ENCODE assay signal across 24 mouse cellular contexts in genomic region chr10:98043873-98044272, GRCm38 (mm10).
A peak's percentile ranks its signal among the peaks of the same experiment; 100 is the strongest.
DNase-seq lines count a peak whose midpoint lies in the region; ATAC-seq and TF ChIP-seq lines count a peak whose summit lies in the region.
"Had no signal": no experiment of that assay in that cellular context is flagged by ENCODE, and none has a peak within 500 bp of the region (broad histone marks: within the 10 kb centered on the region; RNA-seq: fewer than 3 reads in every experiment).

No protein-coding gene starts in this region.

- no peaks in the 10 kb centered on the region for H3K9me3 ChIP-seq in embryonic facial prominence, embryonic 14.5 days (ENCODE audit: control insufficient read depth, low read length)
- H3K9me3 ChIP-seq in embryonic facial prominence, embryonic 10.5 days = no peaks in the 10 kb centered on the region
- H3K9me3 ChIP-seq in intestine, embryonic 16.5 days (ENCODE audit: control insufficient read depth, low read length) = no peaks in the 10 kb centered on the region
- no peaks in the 10 kb centered on the region for H3K9me3 ChIP-seq in forebrain, embryonic 12.5 days
- H3K9me3 ChIP-seq: embryonic facial prominence, embryonic 12.5 days; embryonic facial prominence, embryonic 15.5 days; forebrain, embryonic 10.5 days; forebrain, embryonic 13.5 days had no signal

- H3K4me2 ChIP-seq in embryonic facial prominence, embryonic 14.5 days (ENCODE audit: low read depth, low read length) = no peak overlapping the region
- H3K4me2 ChIP-seq in intestine, embryonic 16.5 days (ENCODE audit: low read depth, low read length) = no peak overlapping the region
- H3K4me2 ChIP-seq in forebrain, embryonic 12.5 days = no peak overlapping the region
- H3K4me2 ChIP-seq: embryonic facial prominence, embryonic 12.5 days; embryonic facial prominence, embryonic 15.5 days; forebrain, embryonic 13.5 days; forebrain, embryonic 15.5 days had no signal

- no peaks in the 10 kb centered on the region for H3K36me3 ChIP-seq in embryonic facial prominence, embryonic 14.5 days (ENCODE audit: control insufficient read depth, insufficient read depth, low read length)
- H3K36me3 ChIP-seq in embryonic facial prominence, embryonic 10.5 days (replicated peaks) = no peaks in the 10 kb centered on the region
- no peaks in the 10 kb centered on the region for H3K36me3 ChIP-seq in intestine, embryonic 16.5 days (ENCODE audit: control insufficient read depth, insufficient read depth, low read length)
- no peaks in the 10 kb centered on the region for H3K36me3 ChIP-seq in small intestine, adult 2 months (ENCODE audit: control insufficient read depth, insufficient read depth, low read length)
- H3K36me3 ChIP-seq in forebrain, embryonic 12.5 days (replicated peaks) = no peaks in the 10 kb centered on the region
- H3K36me3 ChIP-seq: embryonic facial prominence, embryonic 12.5 days; embryonic facial prominence, embryonic 15.5 days; forebrain, embryonic 10.5 days; forebrain, embryonic 15.5 days had no signal

- no peak overlapping the region for H3K27ac ChIP-seq in embryonic facial prominence, embryonic 14.5 days (replicated peaks; ENCODE audit: low read depth, low read length)
- H3K27ac ChIP-seq in embryonic facial prominence, embryonic 10.5 days (replicated peaks) = no peak overlapping the region
- H3K27ac ChIP-seq in intestine, embryonic 16.5 days (ENCODE audit: low read length) = no peak overlapping the region
- peak overlapping the region; percentile 70; the same call in 1 of the 2 replicates for H3K27ac ChIP-seq in small intestine, adult 2 months (ENCODE audit: insufficient read depth, low read depth, low read length)
- no peak overlapping the region for H3K27ac ChIP-seq in forebrain, embryonic 12.5 days
- H3K27ac ChIP-seq: embryonic facial prominence, embryonic 12.5 days; embryonic facial prominence, embryonic 15.5 days; forebrain, embryonic 10.5 days; forebrain, embryonic 13.5 days; forebrain, embryonic 15.5 days had no signal

- no peaks in the 10 kb centered on the region for H3K4me1 ChIP-seq in embryonic facial prominence, embryonic 14.5 days (ENCODE audit: control insufficient read depth, insufficient read depth, low read length)
- no peaks in the 10 kb centered on the region for H3K4me1 ChIP-seq in embryonic facial prominence, embryonic 10.5 days
- H3K4me1 ChIP-seq in intestine, embryonic 16.5 days (ENCODE audit: control insufficient read depth, insufficient read depth, low read length) = no peaks in the 10 kb centered on the region
- peaks cover 3% of the 10 kb centered on the region; the same call in 1 of the 2 replicates for H3K4me1 ChIP-seq in small intestine, adult 2 months (ENCODE audit: control insufficient read depth, insufficient read depth, insufficient read length, low read length)
- H3K4me1 ChIP-seq in forebrain, embryonic 12.5 days = no peaks in the 10 kb centered on the region
- H3K4me1 ChIP-seq: embryonic facial prominence, embryonic 12.5 days; embryonic facial prominence, embryonic 15.5 days; forebrain, embryonic 10.5 days; forebrain, embryonic 13.5 days; forebrain, embryonic 15.5 days had no signal

- TF ChIP-seq POLR2A in small intestine, adult 2 months (IDR thresholded peaks at IDR 0.05; ENCODE audit: low read depth, low read length) = no peak

- TF ChIP-seq CTCF in small intestine, adult 2 months (IDR thresholded peaks at IDR 0.05; ENCODE audit: extremely low read depth, insufficient read length, insufficient replicate concordance, low read depth, low read length) = no peak

- H3K9ac ChIP-seq in embryonic facial prominence, embryonic 14.5 days (ENCODE audit: low read depth, low read length) = no peak overlapping the region
- no peak overlapping the region for H3K9ac ChIP-seq in intestine, embryonic 16.5 days (ENCODE audit: low read depth, low read length)
- no peak overlapping the region for H3K9ac ChIP-seq in forebrain, embryonic 12.5 days
- H3K9ac ChIP-seq: embryonic facial prominence, embryonic 12.5 days; embryonic facial prominence, embryonic 15.5 days; forebrain, embryonic 13.5 days; forebrain, embryonic 15.5 days; forebrain, postnatal 0 days had no signal

- H3K27me3 ChIP-seq in embryonic facial prominence, embryonic 14.5 days (replicated peaks; ENCODE audit: control insufficient read depth, insufficient read depth, low read length) = no peaks in the 10 kb centered on the region
- H3K27me3 ChIP-seq in embryonic facial prominence, embryonic 10.5 days (replicated peaks; ENCODE audit: low read depth, poor library complexity, severe bottlenecking) = no peaks in the 10 kb centered on the region
- H3K27me3 ChIP-seq in intestine, embryonic 16.5 days (replicated peaks; ENCODE audit: control insufficient read depth, insufficient read depth, low read length) = no peaks in the 10 kb centered on the region
- H3K27me3 ChIP-seq in small intestine, adult 2 months (ENCODE audit: control insufficient read depth, insufficient read depth, low read length) = no peaks in the 10 kb centered on the region
- H3K27me3 ChIP-seq in forebrain, embryonic 12.5 days = no peaks in the 10 kb centered on the region
- H3K27me3 ChIP-seq: embryonic facial prominence, embryonic 12.5 days; embryonic facial prominence, embryonic 15.5 days; forebrain, embryonic 13.5 days; forebrain, embryonic 15.5 days had no signal

- DNase-seq in embryonic facial prominence, embryonic 14.5 days (ENCODE audit: low spot score) = peak; percentile 4
- DNase-seq in embryonic facial prominence, embryonic 10.5 days (ENCODE audit: low spot score) = no peak
- DNase-seq in thymus, postnatal 25 days = no peak
- DNase-seq: adrenal gland, adult 2 months; adrenal gland, postnatal 10 days; adrenal gland, postnatal 25 days; B cell, adult 2 months; cerebellum, adult 11 months; cerebellum, adult 18-20 months; cerebellum, adult 8-10 months; cerebellum, adult 9-11 months; cerebellum, postnatal 14 days; cerebellum, postnatal 36 days; embryo, embryonic 11 days; forebrain, postnatal 0 days had no signal

- no peak for ATAC-seq in embryonic facial prominence, embryonic 14.5 days (ENCODE audit: low read depth)
- ATAC-seq in intestine, embryonic 16.5 days = peak; percentile 84
- no peak for ATAC-seq in forebrain, embryonic 12.5 days (ENCODE audit: low FRiP score)
- ATAC-seq: forebrain, embryonic 13.5 days; forebrain, embryonic 15.5 days; forebrain, postnatal 0 days had no signal

- no peak overlapping the region for H3K4me3 ChIP-seq in embryonic facial prominence, embryonic 14.5 days (ENCODE audit: low read depth, low read length)
- no peak overlapping the region for H3K4me3 ChIP-seq in embryonic facial prominence, embryonic 10.5 days
- H3K4me3 ChIP-seq in intestine, embryonic 16.5 days (ENCODE audit: low read length) = no peak overlapping the region
- H3K4me3 ChIP-seq in small intestine, adult 2 months (ENCODE audit: low read depth, low read length) = no peak overlapping the region
- H3K4me3 ChIP-seq in forebrain, embryonic 12.5 days (replicated peaks) = no peak overlapping the region
- H3K4me3 ChIP-seq: embryonic facial prominence, embryonic 12.5 days; embryonic facial prominence, embryonic 15.5 days; erythroblast, embryonic 14.5 days; forebrain, embryonic 10.5 days; forebrain, embryonic 13.5 days; forebrain, embryonic 15.5 days had no signal

- 58% methylated on average over 2 of the region's 2 CpGs for WGBS in embryonic facial prominence, embryonic 14.5 days
- 79% methylated on average over 2 of the region's 2 CpGs for WGBS in embryonic facial prominence, embryonic 10.5 days
- WGBS in intestine, embryonic 16.5 days = 64% methylated on average over 2 of the region's 2 CpGs
- WGBS in small intestine, adult 2 months = 30% methylated on average over 2 of the region's 2 CpGs
- WGBS in forebrain, embryonic 12.5 days = 74% methylated on average over 2 of the region's 2 CpGs
